Mouse (Mus musculus): ENCODE data around the gene Dhx16. TPM values are rescaled to one million over a fixed set of nuclear protein-coding genes. Genes with fewer than 3 reads are reported as not detected.

Gene Dhx16
- total RNA-seq, 1 experiment from 2014 or later, result 39.1 TPM

- no peak for ATAC-seq (replicated peaks in 1 of 2; ENCODE audit: insufficient read depth in 1 of 2, low FRiP score in 2 of 2, low TSS enrichment in 1 of 2, low read depth in 1 of 2, poor library complexity in 2 of 2, severe bottlenecking in 2 of 2)
These were observed 8.5 kb upstream of the Dhx16 start for GRCm38 (mm10) chr17:35870884-35871696.

- ATAC-seq (replicated peaks in 1 of 2; ENCODE audit: insufficient read depth in 1 of 2, low FRiP score in 2 of 2, low TSS enrichment in 1 of 2, low read depth in 1 of 2, poor library complexity in 2 of 2, severe bottlenecking in 2 of 2), result 0 out of 4 replicates have a peak, but pooled peaks of 1 of the 2 experiments have one; percentile 33
These were observed 5.7 kb upstream of the Dhx16 start for GRCm38 (mm10) chr17:35873774-35874519.

- no peak for ATAC-seq (replicated peaks in 1 of 2; ENCODE audit: insufficient read depth in 1 of 2, low FRiP score in 2 of 2, low TSS enrichment in 1 of 2, low read depth in 1 of 2, poor library complexity in 2 of 2, severe bottlenecking in 2 of 2)
These were observed 4.9 kb upstream of the Dhx16 start for GRCm38 (mm10) chr17:35874721-35875120.

- ATAC-seq (replicated peaks in 1 of 2; ENCODE audit: insufficient read depth in 1 of 2, low FRiP score in 2 of 2, low TSS enrichment in 1 of 2, low read depth in 1 of 2, poor library complexity in 2 of 2, severe bottlenecking in 2 of 2), result no peak
These were observed 3.3 kb downstream of the Dhx16 start for GRCm38 (mm10) chr17:35882924-35883323.

GRCm38 (mm10) chr17:35883777-35884176, 4.2 kb downstream of the Dhx16 start:
- ATAC-seq (replicated peaks in 1 of 2; ENCODE audit: insufficient read depth in 1 of 2, low FRiP score in 2 of 2, low TSS enrichment in 1 of 2, low read depth in 1 of 2, poor library complexity in 2 of 2, severe bottlenecking in 2 of 2), result no peak

- ATAC-seq (replicated peaks in 1 of 2; ENCODE audit: insufficient read depth in 1 of 2, low FRiP score in 2 of 2, low TSS enrichment in 1 of 2, low read depth in 1 of 2, poor library complexity in 2 of 2, severe bottlenecking in 2 of 2), result no peak
These were observed 8.1 kb downstream of the Dhx16 start for GRCm38 (mm10) chr17:35887725-35888124.

GRCm38 (mm10) chr17:35896781-35897643, 17.4 kb downstream of the Dhx16 start, which contains the start of gene 2310061I04Rik:
2310061I04Rik (minus strand) TSS chr17:35897431.
- ATAC-seq (replicated peaks in 1 of 2; ENCODE audit: insufficient read depth in 1 of 2, low FRiP score in 2 of 2, low TSS enrichment in 1 of 2, low read depth in 1 of 2, poor library complexity in 2 of 2, severe bottlenecking in 2 of 2), result peak; percentile 40 to 53

GRCm38 (mm10) chr17:35897644-35898573, 18.3 kb downstream of the Dhx16 start:
- ATAC-seq (replicated peaks in 1 of 2; ENCODE audit: insufficient read depth in 1 of 2, low FRiP score in 2 of 2, low TSS enrichment in 1 of 2, low read depth in 1 of 2, poor library complexity in 2 of 2, severe bottlenecking in 2 of 2), result peak in 1 of 2 experiments; percentile 19; a peak in 2 of 4 replicates

- ATAC-seq (replicated peaks in 1 of 2; ENCODE audit: insufficient read depth in 1 of 2, low FRiP score in 2 of 2, low TSS enrichment in 1 of 2, low read depth in 1 of 2, poor library complexity in 2 of 2, severe bottlenecking in 2 of 2), result no peak
These were observed 21.0 kb downstream of the Dhx16 start for GRCm38 (mm10) chr17:35900636-35901035.

- ATAC-seq (replicated peaks in 1 of 2; ENCODE audit: insufficient read depth in 1 of 2, low FRiP score in 2 of 2, low TSS enrichment in 1 of 2, low read depth in 1 of 2, poor library complexity in 2 of 2, severe bottlenecking in 2 of 2), result peak; percentile 29 to 33
These were observed 23.8 kb downstream of the Dhx16 start for GRCm38 (mm10) chr17:35903343-35903991.

- ATAC-seq (replicated peaks in 1 of 2; ENCODE audit: insufficient read depth in 1 of 2, low FRiP score in 2 of 2, low TSS enrichment in 1 of 2, low read depth in 1 of 2, poor library complexity in 2 of 2, severe bottlenecking in 2 of 2), result peak; percentile 41 to 53
These were observed 24.4 kb downstream of the Dhx16 start for GRCm38 (mm10) chr17:35903992-35904355.

- no peak for ATAC-seq (replicated peaks in 1 of 2; ENCODE audit: insufficient read depth in 1 of 2, low FRiP score in 2 of 2, low TSS enrichment in 1 of 2, low read depth in 1 of 2, poor library complexity in 2 of 2, severe bottlenecking in 2 of 2)
These were observed 26.0 kb downstream of the Dhx16 start for GRCm38 (mm10) chr17:35905587-35905986.

- no peak for ATAC-seq (replicated peaks in 1 of 2; ENCODE audit: insufficient read depth in 1 of 2, low FRiP score in 2 of 2, low TSS enrichment in 1 of 2, low read depth in 1 of 2, poor library complexity in 2 of 2, severe bottlenecking in 2 of 2)
These were observed 28.0 kb downstream of the Dhx16 start for GRCm38 (mm10) chr17:35907609-35908008.

- ATAC-seq (replicated peaks in 1 of 2; ENCODE audit: insufficient read depth in 1 of 2, low FRiP score in 2 of 2, low TSS enrichment in 1 of 2, low read depth in 1 of 2, poor library complexity in 2 of 2, severe bottlenecking in 2 of 2), result 0 out of 4 replicates have a peak, but pooled peaks of 1 of the 2 experiments have one; percentile 3
These were observed 29.7 kb downstream of the Dhx16 start for GRCm38 (mm10) chr17:35909186-35909918.

- ATAC-seq (replicated peaks in 1 of 2; ENCODE audit: insufficient read depth in 1 of 2, low FRiP score in 2 of 2, low TSS enrichment in 1 of 2, low read depth in 1 of 2, poor library complexity in 2 of 2, severe bottlenecking in 2 of 2), result peak; percentile 84 to 91
These were observed 30.3 kb downstream of the Dhx16 start, which contains the start of gene Atat1 for GRCm38 (mm10) chr17:35909919-35910369. Atat1 (minus strand) TSS chr17:35910075.
